Mouse (Mus musculus) gastrocnemius, postnatal 14 days (tissue): Measurements from ENCODE around the gene Nt5c. TPM values are rescaled to one million over a fixed set of nuclear protein-coding genes. Genes with fewer than 3 reads are reported as not detected.
A peak's percentile ranks its signal among the peaks of the same experiment; 100 is the strongest.
"Not testable (repeated sequence)": the region's sequence is repeated elsewhere in the genome, so short reads cannot be mapped to it uniquely, and the experiment has no call there.

Source experiments
- DNase-seq: peaks from one replicate; pipeline ENCODE4 v3.0.0; 2021; ENCODE audit warnings: mixed read lengths
- intact Hi-C: fragments of 180-260 bp; cut with DNase I; formaldehyde crosslinking; loops from one replicate; pipeline ENCODE4 v1.15.1; 2025; ENCODE audit warnings: low total_unique reads
- total RNA-seq, 2 experiments: library from RNA; stranded (reverse); gene quantifications; 2 replicates each; pipeline ENCODE4 v1.2.3; 2021

Gene Nt5c
- total RNA-seq, 2 experiments from 2014 or later = 11.9 to 15.1 TPM

DNA sequence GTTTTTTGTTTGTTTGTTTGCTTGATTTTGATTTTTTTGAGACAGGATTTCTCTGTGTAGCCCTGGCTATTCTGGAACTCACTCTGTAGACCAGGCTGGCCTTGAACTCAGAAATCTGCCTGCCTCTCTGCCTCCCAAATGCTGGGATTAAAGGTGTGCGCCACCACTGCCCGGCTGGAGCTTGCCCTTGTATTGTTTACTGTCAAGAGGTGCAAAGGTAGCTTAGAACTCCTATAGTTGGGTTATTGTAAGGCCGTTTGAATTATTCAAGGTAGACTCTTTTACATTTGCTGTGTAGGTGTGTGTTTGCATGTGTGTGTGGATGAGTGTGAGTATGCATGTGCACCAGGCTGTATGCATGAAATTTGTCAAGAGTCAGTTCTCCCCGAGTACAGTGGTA is 15.0 kb downstream of the Nt5c start:
- intact Hi-C loops, DNase-seq: not testable (repeated sequence)

DNA sequence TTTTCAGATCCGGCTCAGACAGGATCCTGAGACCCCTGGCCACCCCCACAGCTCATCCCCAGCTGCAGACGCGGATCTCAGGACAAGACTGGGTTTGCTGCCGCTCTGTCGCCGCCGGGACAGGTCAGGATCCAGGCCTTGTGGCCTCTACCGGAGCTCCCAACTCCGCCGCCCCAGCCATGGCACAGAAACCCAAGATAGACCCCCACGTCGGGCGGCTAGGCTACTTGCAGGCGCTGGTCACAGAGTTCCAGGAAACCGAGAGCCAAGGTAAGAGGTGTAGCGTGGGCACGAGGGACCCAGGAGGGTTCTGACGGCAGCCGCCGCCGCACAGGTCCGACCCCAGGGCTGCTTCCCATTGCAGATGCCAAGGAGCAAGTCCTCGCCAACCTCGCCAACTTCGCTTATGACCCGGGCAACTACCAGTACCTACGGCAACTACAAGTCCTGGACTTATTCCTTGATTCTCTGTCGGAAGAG is 15.9 kb downstream of the Nt5c start:
- intact Hi-C loops = no loop called here
- no peak for DNase-seq

DNA sequence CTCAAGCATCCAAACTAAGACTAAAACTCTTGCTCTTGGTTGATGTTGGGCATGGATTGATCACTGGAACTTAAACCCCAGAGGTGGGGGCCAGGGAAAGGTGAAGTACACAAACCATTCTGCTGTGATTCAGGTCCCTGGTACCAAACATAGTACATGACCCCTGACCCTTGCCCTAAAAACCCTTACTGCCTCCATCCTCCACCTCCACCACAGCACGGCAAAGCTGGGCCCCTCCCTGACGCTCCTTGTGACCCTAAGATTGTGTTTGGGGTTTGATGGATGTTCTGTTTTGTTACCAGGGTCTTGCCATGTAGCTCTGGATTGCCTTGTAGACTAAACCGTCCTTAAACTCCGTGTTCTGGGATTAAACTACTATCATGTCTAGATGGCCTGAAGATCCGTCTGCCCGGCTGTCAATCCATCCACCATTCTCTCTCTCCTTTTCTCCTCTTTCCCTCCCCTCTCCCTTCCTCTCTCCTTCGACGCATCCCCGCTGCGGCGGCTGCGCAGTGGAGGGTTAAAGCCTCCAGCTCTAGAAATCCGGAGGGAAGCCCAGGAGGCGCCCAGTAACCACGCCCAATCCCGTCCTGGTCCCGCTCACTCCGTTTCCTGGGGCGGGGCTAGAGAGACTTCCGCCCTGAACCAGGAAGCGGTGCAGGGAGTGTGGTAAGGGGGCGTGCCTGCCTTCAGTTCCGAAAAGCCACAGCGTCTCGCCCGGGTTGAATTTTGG is 16.5 kb downstream of the Nt5c start, which contains the start of gene Armc7:
Armc7 (plus strand) TSS at position 643 of the 733 bp plus-strand sequence.
- intact Hi-C loops = no loop called here
- peak; percentile 95 for DNase-seq

DNA sequence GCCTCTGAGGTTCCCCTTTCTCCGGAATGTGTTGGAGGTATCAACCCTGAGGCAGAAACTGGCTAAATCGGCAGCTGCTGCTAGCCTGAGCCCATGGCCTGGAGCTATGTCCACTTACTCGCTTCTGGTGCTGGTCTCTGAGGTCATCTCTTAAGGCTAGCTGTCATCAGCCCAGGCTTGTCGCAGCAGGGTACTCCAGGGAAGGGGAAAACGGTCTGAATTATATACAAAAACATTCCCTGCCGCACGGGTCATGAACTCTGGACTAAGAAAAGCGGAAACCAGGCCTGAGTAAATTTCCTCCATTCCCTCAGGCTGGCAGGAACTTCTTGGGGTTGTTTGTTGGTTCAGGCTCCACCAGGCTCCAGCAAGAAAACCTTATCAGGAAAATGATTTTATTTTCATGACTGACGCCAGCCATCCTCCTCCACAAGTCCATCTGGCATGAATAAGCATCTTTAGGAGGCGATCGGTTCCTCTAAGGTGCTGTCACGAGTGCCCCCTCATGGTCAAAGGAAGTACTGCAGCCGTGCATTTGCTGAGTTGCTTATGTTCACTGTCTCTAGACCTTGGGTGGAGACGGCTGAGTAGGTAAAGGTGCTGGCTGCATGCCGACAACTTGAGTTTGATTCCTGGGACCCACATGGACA is 17.9 kb downstream of the Nt5c start:
- peak; percentile 86 for DNase-seq
- intact Hi-C loops = loop anchor here (2.0 kb wide), 2 partner anchors 55 to 115 kb away; partner anchors contain the start of gene Atp5h

DNA sequence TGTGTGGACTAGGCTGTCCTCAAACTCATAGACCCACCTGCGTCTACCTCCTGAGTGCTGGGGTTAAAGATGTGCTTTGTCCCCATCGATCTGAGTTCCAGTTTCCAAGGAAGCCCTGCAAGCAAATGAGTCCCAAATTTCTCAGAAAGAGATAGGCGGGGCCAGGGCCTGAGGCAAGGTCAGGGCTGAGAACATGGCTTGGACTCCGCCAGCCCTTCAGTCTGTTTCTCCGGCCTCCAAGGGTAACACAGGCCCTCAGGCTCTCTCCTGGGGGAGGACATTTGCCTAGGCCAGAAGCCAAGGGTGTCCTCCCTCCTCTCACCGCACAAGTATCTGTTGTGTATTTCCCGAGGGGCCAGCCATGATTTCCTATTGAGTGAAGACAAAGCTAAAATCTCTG is 19.5 kb downstream of the Nt5c start:
- no peak for DNase-seq
- intact Hi-C loops = loop anchor here (2.0 kb wide), 2 partner anchors 53 to 113 kb away; partner anchors contain the start of gene Atp5h

DNA sequence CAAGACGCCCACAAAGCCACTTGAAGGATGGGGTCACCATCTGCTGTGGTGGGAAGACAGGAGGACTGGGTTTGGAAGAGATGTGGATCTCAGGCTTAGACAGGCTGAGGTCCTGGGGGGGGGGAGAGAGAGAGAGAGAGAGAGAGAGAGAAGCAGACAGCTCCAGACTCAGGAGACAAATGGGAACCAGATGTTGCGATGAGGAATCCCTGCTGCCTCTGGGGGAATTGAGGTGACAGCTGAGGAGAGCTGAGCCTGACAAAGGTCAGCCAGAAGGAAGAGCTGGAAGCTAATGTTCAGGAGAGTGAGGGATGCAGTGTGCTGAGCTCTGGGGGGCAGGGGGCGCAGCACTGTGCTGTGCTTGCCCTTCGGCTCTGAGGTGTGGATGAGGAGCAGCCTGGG is 24.4 kb downstream of the Nt5c start:
- no peak for DNase-seq
- intact Hi-C loops = no loop called here

DNA sequence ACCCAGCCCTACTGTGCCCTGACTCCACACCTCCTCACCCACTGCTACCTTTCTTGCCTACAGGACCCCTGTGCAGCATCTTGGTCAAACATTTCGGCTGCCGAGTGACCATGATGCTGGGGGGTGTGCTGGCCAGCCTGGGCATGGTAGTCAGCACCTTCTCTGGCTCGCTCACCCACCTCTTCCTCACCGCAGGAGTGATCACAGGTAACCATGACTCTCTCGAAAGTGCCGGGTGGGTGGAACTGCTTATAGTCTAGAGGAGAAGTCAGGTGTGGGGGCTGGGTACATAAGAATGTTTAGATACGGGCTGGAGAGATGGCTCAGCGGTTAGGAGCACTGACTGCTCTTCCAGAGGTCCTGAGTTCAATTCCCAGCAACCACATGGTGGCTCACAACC is 26.8 kb downstream of the Nt5c start:
- intact Hi-C loops = no loop called here
- no peak for DNase-seq

DNA sequence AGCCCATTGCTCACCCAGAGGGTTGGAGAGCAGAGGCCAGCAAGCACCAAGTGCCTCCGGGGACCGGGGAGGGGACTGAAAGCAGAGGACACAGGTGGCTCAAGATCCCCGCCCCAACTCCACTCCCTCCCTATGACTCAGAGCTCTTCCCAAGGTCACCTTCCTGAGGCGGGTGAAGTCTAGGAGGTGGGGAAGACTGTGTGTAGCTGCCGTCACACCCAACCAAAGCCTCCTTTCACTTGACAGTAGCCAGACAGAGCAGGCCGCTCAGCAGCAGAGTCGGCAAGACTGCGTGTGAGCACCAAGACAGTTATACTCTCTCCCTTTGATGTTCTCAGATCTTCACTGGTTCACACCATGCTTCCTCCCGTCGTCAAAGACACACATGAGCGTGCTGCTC is 28.3 kb downstream of the Nt5c start:
- intact Hi-C loops = no loop called here
- DNase-seq = no peak

DNA sequence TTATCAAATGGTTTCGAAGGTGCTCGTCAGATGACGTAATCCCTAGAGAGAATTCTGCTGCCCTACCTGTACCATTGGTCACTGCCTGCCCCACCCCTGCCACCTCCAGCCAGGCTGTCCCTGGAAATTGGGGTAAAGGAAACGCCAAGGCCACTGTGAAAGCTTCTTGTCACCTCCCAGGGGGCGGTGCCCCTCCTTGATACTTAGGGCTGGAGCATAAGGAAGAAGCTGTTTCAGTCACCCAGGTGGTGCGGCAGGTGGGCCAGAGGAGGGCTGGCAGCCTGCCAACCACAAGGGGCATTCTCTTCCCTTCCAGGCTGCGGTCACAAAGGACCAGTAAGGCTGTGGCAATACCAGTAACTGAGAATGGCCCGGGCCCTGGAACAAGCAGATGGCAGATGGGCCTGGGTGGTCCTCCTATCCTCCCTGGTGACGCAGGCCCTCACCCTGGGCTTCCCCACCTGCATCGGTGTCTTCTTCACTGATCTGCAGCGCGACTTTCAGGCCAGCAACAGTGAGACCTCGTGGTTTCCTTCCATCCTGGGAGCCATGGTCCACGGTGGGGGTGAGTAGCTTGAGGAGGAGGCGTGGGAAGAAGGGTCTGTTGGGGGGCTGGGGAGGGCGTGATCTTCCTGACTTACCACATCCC is 29.3 kb downstream of the Nt5c start, which contains the start of gene Slc16a5:
Slc16a5 (plus strand) TSS at position 232 of the 649 bp plus-strand sequence.
- DNase-seq = no peak
- intact Hi-C loops = no loop called here

DNA sequence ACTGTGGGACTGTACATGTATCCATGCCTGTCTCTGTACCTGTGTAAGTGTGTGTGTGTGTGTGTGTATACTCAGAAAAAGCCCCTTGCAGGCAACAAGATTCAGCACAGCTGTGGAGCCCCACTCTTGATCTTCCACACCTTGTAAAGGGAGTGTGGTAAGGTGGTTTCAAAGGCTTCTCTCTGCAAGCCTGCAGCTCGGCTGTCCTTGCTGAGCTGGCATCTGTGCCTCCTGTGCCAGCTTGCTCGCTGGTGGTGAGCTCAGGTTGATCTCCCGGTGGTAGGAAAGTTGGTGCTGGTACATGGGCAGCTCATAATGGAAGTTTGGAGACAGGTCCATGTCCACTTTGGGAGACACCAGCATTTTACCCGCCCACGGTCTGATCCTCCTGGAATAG is 29.8 kb downstream of the Nt5c start:
- no peak for DNase-seq

DNA sequence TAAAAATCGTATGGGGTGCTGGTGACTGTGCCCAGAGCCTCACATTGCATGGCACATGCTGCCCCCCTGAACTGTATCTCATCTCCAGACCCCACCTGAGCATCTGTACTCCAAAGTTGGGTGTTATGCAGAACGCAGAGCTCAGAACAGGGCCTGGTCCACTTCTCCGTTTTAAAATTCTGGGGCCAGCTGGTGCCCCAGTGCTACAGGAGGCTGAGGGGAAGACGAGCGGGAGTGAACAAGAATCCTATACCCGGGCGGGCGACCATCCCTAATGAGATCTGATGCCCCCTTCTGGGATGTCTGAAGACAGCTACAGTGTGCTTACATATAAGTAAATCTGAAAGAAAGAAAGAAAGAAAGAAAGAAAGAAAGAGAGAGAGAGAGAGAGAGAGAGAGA is 30.7 kb downstream of the Nt5c start:
- no peak for DNase-seq
- intact Hi-C loops = no loop called here

More for the DNA sequence above, 29.8 kb downstream of the Nt5c start:
- intact Hi-C loops = no loop called here

DNA sequence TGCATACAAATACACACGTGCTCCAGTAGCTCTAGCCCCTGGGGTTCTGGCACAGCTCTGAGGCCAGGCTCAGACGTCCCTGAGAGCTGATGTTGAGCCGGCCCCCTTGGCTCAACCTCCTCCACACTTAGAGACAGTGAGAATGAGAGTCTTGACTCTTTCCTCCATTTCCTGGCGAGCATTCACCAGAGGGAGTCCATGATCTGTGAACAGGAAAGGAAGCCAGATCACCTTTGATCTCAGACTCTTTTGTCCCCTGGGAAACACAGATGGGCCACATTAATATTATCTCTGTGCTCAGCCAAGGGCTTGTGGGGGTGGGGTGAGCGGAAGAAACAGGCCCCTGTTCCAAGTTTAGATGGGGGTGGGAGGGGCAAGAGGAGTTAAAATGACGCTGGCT is 34.3 kb downstream of the Nt5c start:
- intact Hi-C loops = no loop called here
- DNase-seq = no peak

DNA sequence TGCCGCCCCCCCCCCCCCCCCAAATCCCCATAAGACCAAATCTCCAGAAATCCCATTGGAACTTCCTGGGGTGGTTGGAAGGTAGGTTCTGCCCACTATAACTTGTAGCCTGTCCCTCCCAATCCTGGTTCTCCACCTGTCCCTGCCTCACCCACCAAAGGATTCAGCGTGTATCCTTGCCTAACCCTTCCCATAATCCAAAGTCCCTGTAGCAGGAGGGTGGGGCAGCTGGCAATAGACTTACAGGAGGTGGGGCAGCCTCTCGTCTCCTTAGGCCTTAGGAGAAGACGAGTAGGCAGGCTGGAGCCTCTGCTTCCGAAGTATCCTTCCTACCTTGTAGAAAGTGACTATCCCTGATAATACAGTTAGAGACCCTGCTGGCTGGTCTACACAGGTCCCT is 35.5 kb downstream of the Nt5c start:
- DNase-seq = no peak
- intact Hi-C loops = no loop called here

DNA sequence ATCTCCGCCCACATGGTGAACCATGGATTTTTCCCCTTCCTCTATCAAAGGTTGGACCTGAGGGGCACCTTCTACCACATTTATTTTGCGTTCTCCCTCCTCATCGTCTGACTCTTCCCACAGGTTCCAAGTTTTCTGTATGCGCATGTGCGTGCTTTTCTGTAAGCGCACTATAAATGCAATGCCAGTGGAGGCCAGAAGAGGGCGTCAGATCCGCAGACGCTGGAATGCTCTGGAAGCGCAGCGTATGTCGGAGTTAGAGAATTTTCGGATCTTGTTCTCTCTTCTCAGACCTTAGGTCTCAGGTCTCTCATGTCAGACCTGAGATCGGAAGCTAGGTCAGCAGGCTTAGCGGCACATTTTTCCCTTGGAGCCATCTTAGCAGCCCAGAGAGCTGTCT is 36.0 kb downstream of the Nt5c start:
- no peak for DNase-seq
- intact Hi-C loops = no loop called here

DNA sequence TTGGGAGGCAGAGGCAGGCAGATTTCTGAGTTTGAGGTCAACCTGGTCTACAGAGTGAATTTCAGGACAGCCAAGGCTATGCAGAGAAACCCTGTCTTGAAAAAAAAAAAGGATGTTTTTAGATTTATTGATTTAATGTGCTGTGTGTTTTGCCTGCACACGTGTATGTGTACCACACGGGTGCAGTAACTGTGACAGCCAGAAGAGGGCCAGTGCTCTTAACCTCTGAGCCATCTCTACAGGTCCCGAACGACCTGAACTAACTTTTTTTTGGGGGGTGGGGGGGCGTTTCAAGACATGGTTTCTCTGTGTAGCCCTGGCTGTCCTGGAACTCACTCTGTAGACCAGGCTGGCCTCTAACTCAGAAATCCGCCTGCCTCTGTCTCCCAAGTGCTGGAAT is 36.8 kb downstream of the Nt5c start:
- DNase-seq, intact Hi-C loops: not testable (repeated sequence)

DNA sequence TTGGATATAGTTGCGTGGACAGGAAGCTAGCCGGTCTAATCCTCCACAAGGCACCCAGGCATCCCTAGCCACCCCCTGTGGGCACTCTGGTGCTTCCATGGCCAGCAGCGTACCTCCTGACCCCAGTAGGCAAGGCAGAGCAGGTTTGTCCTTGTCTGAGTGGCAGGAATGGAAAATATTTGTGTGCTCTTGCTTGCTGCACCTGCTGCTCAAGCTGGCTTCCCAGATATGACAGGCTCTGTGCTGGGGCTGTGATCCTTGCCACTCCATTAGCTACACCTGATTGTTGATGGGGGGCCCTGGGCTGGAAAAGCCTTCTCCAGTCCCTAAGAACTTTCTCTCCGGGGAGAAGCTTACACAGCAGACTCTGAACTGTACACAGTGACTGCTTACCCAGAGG is 38.4 kb downstream of the Nt5c start:
- no peak for DNase-seq
- intact Hi-C loops = no loop called here

DNA sequence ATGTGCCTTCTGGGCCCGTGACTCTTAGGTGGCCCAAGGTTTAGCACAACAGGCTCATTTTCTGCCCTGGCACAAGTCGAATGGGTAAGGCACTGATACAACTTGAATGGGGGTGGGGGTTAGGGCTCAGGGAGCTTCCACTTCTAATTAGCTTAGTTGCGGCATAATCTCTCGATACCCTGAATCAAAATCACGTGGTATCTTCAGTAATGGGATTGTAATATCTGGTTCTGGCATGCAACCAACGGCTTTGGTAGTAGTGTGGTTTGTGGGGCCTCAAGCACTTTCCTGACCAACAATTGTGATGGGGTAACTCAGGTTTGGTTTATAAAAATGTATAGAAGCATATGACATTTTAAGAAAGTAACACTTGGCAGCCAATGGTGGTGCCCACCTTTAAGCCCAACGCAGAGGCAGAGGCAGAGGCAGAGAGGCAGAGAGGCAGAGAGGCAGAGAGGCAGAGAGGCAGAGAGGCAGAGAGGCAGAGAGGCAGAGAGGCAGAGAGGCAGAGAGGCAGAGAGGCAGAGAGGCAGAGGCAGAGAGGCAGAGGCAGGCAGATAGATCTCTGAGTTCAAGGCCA is 39.3 kb downstream of the Nt5c start:
- no peak for DNase-seq
- intact Hi-C loops = no loop called here

DNA sequence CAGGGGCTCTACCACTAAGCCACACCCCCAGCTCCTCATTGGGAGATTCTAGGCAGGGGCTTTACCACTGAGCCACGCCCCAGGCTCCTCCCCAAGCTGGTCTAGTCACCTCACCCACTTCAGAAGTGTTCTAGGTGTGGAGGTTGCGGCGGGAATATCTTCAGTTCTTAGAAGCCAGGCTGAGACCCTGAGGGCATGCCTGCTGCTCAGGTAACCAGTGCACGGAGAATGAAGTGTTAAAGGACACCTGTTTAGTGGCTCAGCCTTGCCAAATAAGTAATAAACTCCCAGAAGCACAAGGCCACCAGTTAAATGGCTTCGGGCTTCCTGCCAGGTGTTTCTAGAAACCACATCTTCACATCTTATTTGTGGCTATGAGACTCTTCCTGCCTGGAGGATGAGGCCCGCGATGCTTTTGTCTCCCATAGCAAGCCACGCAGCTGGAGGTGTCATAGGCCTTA is 39.9 kb downstream of the Nt5c start:
- intact Hi-C loops = no loop called here
- no peak for DNase-seq

DNA sequence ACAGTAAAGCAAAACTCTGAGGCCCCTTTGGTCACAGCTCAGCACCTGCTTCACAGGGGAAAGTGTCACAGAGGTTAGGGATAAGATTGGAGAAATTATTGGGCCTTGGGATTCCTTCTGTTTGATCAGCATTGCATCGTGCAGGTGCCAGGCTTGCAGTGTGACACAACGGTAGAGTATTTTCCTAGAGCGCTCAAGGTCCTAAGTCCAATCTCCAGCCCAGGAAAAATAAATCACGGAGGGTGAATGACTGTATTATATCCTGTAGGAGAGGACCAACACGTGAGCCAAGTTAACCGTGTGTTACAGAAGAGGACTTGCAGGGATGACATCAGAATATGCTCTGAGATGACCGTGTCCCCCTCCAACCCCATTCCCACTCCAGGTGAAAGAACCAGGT is 41.5 kb downstream of the Nt5c start:
- intact Hi-C loops = no loop called here
- DNase-seq = no peak

DNA sequence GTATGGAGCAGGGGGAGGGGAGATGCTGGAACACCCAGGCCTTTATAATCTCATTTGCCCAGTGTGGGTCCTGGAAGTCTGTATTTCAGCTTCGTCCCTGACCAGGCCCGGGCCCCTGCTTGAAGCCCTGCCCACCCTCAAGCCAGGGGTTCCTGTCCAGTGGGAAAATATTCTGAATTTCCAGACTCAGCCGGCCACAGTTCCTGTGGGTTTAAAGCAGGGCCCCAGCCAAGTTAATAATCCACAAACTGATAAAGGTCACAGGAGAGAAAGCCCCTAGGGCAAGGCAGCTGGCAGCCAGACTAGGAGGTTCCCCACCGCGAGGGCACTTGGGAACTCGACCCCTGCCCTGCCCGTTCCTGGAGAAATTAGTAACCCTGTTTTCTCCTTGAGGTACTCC is 42.7 kb downstream of the Nt5c start:
- DNase-seq = no peak
- intact Hi-C loops = no loop called here
